Mouse (Mus musculus): Measurements from ENCODE around the gene M1ap.

Gene M1ap

GRCm38 (mm10) chr6:83078324-83078858 is 131.7 kb downstream of the M1ap start:
- DNase-seq, result peak; percentile 97
